Mouse (Mus musculus) NIH3T3 (cell line): ENCODE results near the gene Anks1.
"Not testable (repeated sequence)": the region's sequence is repeated elsewhere in the genome, so short reads cannot be mapped to it uniquely, and the experiment has no call there.

ENCODE experiments used
- DNase-seq: peaks from one replicate; pipeline ENCODE4 v3.0.0-alpha.2; 2012; ENCODE audit warnings: low read depth

Gene Anks1

GRCm38 (mm10) chr17:27931826-27932225, 22.7 kb downstream of the Anks1 start:
- peak; percentile 58 for DNase-seq

DNA sequence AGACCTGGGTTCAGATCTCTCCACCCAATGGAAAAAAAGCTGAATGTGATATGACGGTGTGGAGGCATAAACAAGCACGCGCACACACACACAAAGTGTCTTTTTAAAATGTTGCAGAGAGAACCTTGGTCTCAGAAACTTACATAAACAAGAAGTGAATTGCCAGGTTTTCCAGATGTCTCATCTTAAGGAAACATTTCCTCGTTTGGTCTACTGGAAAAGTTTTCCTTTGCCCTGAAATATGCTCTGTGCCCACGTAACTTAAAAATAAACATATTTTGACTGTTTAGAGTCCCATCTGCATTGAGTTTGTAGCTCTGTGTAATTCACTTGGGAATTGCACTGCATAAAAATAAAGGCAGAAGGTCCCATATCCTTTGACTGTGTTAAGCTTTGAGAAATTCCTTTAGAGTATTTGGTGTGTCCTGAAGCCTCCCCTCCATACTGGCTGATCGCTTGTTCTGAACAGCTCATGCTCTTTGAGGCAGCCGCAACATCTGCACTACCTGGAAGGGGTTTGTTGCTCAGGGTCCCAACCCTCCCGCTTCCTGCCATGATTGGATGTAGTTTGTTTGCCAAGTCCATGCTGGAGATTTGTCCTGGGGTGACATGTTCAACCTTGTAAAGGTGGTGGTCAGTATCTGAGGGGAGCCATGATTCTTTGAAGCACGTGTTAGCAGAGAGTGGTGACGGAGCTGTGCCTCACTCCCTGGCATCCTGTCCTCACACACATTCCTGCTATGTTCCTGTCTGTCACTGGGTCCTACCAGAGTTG, 25.2 kb downstream of the Anks1 start:
- peak; percentile 65 for DNase-seq

- DNase-seq, result no peak
Measured at GRCm38 (mm10) chr17:27935091-27935490, 26.0 kb downstream of the Anks1 start.

DNA sequence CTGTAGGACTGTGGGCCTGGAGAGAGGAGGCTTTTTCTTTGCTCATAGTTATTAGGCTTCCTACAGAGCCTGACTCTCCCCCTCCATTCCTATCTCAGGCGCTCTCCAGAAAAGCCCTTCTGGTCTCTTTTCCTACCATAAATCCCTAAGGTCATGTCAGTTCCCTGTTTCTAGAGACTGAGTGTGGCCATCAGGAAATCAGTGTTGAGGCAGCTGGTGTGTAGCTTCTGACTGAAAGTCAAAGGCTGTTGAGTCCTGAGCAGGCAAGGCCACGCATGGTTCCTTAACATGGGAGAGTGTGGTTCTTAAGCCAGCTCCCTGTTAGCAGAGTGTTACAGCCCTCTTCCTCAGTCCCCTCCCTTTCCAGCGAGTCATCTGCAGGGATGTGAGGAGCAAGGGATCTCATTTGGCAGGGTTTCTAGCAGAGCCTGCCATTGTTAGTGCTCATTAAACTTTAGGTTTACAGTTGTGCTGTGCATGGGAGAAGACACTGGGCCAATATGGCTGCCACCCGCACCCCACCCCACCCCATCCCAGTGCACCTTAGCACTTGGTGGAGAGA, 28.0 kb downstream of the Anks1 start:
- DNase-seq, result peak; percentile 72

DNA sequence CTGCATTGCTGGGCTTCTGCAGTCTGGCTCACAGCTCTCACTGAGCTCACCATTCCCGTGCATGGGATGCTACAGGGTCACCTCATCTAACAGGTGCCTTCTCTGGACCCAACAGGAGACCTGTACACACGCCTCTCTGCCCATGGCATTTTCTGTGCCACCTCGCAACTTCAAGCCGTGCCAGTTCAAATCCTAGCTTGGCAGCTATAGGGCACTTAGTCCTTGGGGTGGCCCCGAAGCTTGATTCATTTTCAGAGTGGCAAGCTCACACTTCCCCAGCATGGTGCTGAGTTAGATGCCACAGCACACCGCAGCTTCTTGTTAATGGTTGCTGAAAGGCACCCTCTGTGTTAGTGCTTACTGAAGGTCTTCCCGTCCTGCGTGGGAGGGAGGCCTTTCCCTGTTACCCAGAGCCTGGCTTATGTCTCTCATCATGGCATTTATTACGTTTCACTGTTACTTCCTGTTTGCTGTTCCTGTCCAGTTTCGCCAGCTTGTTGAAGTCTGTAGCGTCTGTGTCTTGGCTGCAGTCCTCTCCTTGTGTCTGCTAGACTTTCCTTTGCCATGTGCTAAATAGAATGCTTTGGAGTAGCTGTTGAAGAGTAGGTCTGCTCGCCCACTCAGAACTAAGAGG, 29.1 kb downstream of the Anks1 start:
- no peak for DNase-seq

- DNase-seq, result peak; percentile 40
Measured at GRCm38 (mm10) chr17:27939028-27939427, 29.9 kb downstream of the Anks1 start.

DNA sequence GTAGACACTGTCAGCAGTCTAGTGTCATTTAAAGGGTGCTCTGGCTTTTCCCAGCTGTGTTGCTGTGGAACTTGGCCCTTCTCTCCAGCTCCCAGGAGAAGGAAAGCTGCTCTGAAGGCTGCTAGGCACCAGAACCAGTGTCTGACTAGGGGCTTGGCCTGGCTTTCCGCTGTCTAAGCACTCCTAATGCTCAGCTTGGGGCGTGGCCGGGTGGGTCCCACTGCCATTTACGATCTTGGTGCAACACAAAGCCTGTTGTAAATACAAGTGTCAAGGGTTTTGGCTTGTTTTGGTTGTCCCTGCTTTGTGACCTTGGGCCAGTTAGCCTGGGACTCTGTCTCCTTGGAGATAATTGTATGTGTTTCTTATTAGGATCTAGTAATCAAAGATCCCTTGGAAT, 31.2 kb downstream of the Anks1 start:
- DNase-seq, result no peak

DNA sequence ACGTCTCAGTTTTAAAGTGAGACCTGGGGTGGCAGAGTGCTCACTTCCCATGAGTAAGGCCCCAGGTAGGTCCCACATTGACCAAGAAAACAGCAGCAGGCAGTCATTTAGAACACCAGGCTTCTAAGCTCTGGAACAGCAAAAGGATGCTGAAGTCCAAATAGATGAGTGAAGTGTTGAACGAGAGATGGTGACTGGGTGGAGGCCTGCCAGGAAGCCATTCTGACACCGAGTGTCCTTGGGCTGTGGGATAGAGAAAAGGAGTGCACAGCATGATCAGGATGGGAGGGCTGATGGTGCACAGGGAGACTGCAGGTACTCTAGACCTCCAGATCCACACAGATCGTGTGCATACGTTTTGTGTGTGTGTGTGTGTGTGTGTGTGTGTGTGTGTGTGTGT, 32.1 kb downstream of the Anks1 start:
- no peak for DNase-seq

DNA sequence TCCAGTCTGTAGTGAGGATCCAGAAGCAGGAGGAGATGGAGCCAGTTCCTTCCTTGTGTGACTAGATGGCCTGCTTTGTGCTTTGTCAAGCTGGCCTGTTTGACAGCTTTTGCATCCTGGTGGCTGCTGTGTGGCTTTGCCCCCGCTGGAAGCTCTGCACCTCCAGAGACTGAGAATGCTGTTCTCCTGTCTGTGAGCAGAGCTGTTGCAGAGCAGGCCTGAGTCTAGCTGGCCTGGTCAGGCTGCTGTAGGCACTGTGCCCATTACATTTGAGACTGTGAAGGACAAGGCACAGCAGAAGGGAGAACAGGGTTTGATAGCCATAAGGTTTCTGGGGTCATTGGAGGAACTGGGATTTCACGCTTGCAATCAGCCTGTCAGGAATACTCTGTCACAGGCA, 32.6 kb downstream of the Anks1 start:
- DNase-seq, result no peak

DNA sequence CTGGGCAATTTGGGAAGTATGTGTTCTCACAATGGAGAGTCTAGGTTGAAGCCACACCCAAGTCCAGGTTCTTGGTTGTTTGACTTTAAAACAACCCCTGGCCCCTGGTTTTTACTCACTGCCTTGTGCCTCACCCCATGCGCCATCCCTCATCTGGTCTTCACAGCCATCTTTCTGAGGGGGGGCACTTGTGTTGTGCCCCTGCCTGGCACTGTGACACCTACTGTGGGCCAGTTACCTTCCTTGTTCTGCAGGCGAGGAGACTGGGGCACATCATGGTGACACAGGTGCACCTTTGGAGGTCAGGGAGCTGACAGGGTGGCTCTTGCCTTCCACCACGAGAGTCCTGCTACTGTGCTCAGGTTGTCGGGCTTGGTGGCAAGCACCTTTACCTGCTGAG, 33.0 kb downstream of the Anks1 start:
- no peak for DNase-seq

DNA sequence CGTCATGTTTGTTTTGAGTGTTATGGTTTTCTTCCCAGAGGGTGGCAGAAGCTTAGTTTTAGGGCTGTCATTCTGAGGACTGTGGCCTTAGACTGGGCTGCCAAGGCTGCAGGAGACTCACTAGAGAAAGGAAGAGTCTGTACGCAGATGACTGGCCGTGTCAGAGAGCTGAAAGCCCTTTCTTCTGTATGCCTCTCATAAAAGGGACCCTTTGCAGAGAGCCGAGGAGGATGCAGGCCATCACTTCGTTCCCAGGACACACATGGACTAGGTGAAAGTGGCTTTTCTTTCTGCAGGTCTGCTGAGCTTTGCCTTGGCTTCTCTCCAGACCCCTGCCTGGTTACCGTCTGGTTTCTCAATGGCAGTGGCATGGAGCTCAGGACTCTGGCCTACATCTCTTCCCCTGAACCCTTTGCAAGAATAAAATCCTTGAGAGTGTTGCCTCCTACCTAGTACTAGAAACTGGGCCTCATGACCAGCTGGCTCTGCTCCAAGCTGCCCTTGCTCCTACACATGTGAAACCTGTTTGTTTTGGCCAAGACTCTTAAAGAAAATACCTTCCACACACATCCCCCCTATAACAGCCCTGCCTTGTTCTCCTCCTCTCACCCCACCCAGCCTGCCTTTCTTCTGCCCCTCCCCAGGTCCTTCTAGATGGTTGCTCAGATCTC, 36.6 kb downstream of the Anks1 start:
- DNase-seq, result peak; percentile 94

GRCm38 (mm10) chr17:27946371-27946770, 37.3 kb downstream of the Anks1 start:
- DNase-seq, result no peak

DNA sequence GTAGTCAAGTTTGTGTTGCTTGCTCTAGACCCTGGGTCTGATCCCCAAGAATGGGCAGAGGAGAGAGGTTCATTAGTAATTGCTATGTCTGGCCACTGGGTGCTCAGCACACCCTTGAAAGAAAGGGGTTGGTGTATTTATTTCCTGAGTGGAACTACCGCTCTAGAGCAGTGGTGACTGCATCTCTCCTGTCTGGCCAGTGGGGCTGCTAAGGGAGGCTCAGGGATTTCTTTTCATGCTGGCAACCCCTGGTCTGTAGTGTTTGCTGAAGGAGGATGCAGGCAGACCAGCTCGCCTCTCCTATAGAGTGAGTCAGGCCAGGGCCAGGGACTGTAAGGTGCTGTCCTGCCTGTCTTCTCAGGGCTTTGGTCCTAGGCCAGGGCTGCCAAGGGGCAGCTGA, 38.0 kb downstream of the Anks1 start:
- no peak for DNase-seq

- peak; percentile 30 for DNase-seq
Measured at GRCm38 (mm10) chr17:27953136-27953535, 44.0 kb downstream of the Anks1 start.

DNA sequence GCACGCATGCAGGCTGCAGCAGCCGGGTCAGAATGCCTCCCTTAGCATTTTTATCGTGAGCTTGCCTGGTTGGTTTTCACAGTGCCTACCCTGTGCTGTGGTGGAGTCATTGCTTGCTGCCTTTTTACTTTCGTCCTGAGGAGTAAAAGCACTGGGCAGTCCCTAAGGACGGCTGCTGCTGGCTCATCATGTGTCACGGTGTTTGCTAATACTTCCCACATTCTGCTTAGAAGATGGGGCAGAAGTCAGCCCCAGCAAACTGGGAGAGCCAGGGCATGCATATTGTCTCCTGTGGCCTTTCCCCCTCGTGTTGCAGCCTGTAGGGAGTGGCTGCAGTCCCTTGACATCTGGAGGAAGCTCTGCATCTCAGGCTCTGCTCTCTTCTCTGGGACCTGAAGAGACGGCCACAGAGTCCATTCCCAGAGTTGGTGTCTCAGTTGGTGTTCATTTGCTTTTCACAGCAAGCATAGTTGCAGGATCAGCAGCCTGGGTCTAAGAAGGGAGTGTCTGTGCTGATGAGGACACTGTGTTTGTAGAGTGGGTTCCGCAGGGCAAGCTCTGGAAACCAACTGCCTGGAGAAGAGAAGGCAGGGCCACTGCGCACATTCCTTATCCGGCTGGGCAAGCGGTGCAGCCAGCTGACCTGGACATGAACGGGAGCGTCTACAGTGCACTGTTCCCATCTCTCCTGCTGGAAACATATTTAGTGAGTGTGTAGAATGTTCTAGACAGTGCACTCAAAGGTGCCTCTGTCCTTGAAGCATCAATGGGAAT, 45.7 kb downstream of the Anks1 start:
- peak; percentile 70 for DNase-seq

GRCm38 (mm10) chr17:27957649-27958048, 48.5 kb downstream of the Anks1 start:
- DNase-seq, result no peak

GRCm38 (mm10) chr17:27960128-27961111, 51.3 kb downstream of the Anks1 start:
- DNase-seq, result no peak

GRCm38 (mm10) chr17:27963120-27963519, 54.0 kb downstream of the Anks1 start:
- DNase-seq, result not testable (repeated sequence)

DNA sequence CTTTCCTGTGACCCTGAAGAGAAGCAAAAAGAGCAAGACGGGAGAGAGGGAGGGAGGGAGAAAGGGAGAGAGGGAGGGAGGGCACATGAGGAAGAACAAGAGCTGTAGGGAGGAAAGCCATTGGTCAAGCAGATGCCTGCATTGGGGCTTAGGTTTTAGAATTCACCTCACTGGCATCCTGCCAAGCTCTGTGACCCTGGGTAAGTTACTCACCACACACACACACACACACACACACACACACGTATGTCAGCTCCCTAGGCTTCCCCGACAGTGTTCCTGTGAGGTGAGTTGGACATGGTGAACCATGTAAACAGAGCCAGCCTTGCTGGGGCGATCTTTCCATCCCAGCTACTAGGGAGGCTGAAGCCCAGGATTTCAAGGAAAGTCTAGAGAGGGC, 55.5 kb downstream of the Anks1 start:
- no peak for DNase-seq

- DNase-seq, result no peak
Measured at GRCm38 (mm10) chr17:27965292-27965691, 56.2 kb downstream of the Anks1 start.

DNA sequence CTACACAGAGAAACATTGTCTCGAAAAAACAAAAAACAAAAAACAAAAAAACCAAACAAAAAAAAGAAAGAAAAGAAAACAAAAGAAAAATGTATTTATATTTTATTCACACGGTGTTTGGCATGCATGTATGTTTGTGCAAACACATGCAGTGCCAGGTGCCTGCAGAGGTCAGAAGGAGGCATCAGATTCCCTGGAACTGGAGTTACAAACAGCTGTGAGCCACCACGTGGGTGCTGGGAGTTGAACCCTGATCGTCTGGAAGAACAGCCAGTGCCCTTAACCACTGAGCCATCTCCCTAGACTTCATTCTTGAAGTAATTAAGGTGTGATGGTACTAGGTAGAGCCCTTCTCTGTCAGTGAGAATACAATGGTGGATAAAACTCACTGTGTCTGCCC, 57.0 kb downstream of the Anks1 start:
- peak; percentile 28 for DNase-seq
